ENCODE assay signal across 13 mouse cellular contexts in genomic region chr19:41953574-41953973, GRCm38 (mm10).
"Had no signal": no experiment of that assay in that cellular context is flagged by ENCODE, and none has a peak within 500 bp of the region (broad histone marks: within the 10 kb centered on the region; RNA-seq: fewer than 3 reads in every experiment).

No protein-coding gene starts in this region.

- H3K4me1 ChIP-seq: intestine, embryonic 15.5 days; liver, embryonic 15.5 days; midbrain, embryonic 13.5 days; neural tube, embryonic 12.5 days had no signal

- DNase-seq: kidney, adult 8-10 months; kidney, postnatal 25 days; lung, adult 2 months; lung, postnatal 36 days; retina, postnatal 1 day; right cerebral cortex, postnatal 4 days; spleen, adult 18-20 months; thymus, postnatal 36 days had no signal

- H3K9me3 ChIP-seq: intestine, embryonic 15.5 days; liver, embryonic 15.5 days; midbrain, embryonic 13.5 days; neural tube, embryonic 12.5 days had no signal

- H3K4me3 ChIP-seq: intestine, embryonic 15.5 days; liver, embryonic 15.5 days; midbrain, embryonic 13.5 days; neural tube, embryonic 12.5 days had no signal

- H3K27me3 ChIP-seq: intestine, embryonic 15.5 days; liver, embryonic 15.5 days; midbrain, embryonic 13.5 days; neural tube, embryonic 12.5 days had no signal

- H3K27ac ChIP-seq: hindbrain, postnatal 0 days; intestine, embryonic 15.5 days; liver, embryonic 15.5 days; midbrain, embryonic 13.5 days; neural tube, embryonic 12.5 days had no signal
